Mouse (Mus musculus): Measurements from ENCODE around the gene Ppt2.

GRCm38 (mm10) chr17:34629796-34630603, 1.7 kb upstream of the Ppt2 start:
- TF ChIP-seq POLR2A (IDR thresholded peaks at IDR 0.05; ENCODE audit: extremely low read depth, insufficient read depth, low read length) (no peak), CTCF (IDR thresholded peaks at IDR 0.05; ENCODE audit: low read depth, low read length) (no peak)

All from liver, adult 2 months (tissue).